Mouse (Mus musculus) heart, embryonic 13.5 days (tissue): ENCODE measurements around the gene Cbln4. TPM values are rescaled to one million over a fixed set of nuclear protein-coding genes. Genes with fewer than 3 reads are reported as not detected.

Source experiments
- ATAC-seq: fragments of 200-750 bp; cut with Nextera tagmentation; 2 replicates; pipeline ENCODE4 v1.8.0; 2017; ENCODE audit warnings: moderate TSS enrichment; ENCODE audit not compliant: insufficient number of reproducible peaks, low FRiP score, low TSS enrichment; ENCODE audit errors: extremely low read depth
- H3K27ac ChIP-seq: fragments of 300-500 bp; sonication (generic); replicated peaks from 2 replicates; pipeline ENCODE4 v1.5.1; 2015; ENCODE audit warnings: moderate library complexity, mild to moderate bottlenecking, inconsistent platforms
- H3K27me3 ChIP-seq: fragments of 300-500 bp; sonication (generic); replicated peaks from 2 replicates; pipeline ENCODE4 v1.6.1; 2015; ENCODE audit warnings: mild to moderate bottlenecking, inconsistent platforms
- H3K36me3 ChIP-seq: fragments of 300-500 bp; sonication (generic); 2 replicates; pipeline ENCODE4 v1.6.1; 2015; ENCODE audit warnings: mild to moderate bottlenecking, inconsistent platforms
- H3K4me1 ChIP-seq: fragments of 300-500 bp; sonication (generic); 2 replicates; pipeline ENCODE4 v1.6.1; 2015; ENCODE audit warnings: inconsistent platforms
- H3K4me2 ChIP-seq: fragments of 300-500 bp; sonication (generic); 2 replicates; pipeline ENCODE4 v1.6.1; 2015; ENCODE audit warnings: inconsistent platforms, mild to moderate bottlenecking, moderate library complexity
- H3K4me3 ChIP-seq: fragments of 300-500 bp; sonication (generic); 2 replicates; pipeline ENCODE4 v1.5.1; 2015; ENCODE audit warnings: moderate library complexity, mild to moderate bottlenecking, inconsistent platforms
- H3K9ac ChIP-seq: fragments of 300-500 bp; sonication (generic); 2 replicates; pipeline ENCODE4 v1.6.1; 2015; ENCODE audit warnings: inconsistent platforms, mild to moderate bottlenecking, moderate library complexity
- H3K9me3 ChIP-seq: fragments of 300-500 bp; sonication (generic); 2 replicates; pipeline ENCODE4 v1.6.1; 2016; ENCODE audit warnings: inconsistent platforms
- WGBS: fragments of 180-500 bp; shearing (Covaris S2); methylation state at CpG from one replicate; pipeline ENCODE4 v1.1.7; 2015; ENCODE audit warnings: mixed read lengths; 5-methylcytosine and 5-hydroxymethylcytosine counted together
- polyA plus RNA-seq: library from polyadenylated mRNA; unstranded; fragments of >200 nt; fragmentation: Nextera tagmentation; extraction: Ambion mirVana; gene quantifications from 2 replicates; pipeline ENCODE4 v1.2.1, GENCODE M21; 2015

Cbln4 gene
- polyA plus RNA-seq, 1 experiment from 2014 or later, result 0.07 TPM

GRCm38 (mm10) chr2:172025459-172026130 lies 17.7 kb downstream of the Cbln4 start:
- Histone ChIP-seq H3K27ac (no peak overlapping the region), H3K36me3 (no peaks in the 10 kb centered on the region), H3K4me2 (no peak overlapping the region), H3K27me3 (0 out of 2 replicates have a peak, but pooled peaks cover 5% of the 10 kb centered on the region), H3K4me1 (no peaks in the 10 kb centered on the region), H3K4me3 (no peak overlapping the region), H3K9ac (no peak overlapping the region), H3K9me3 (0 out of 2 replicates have a peak, but pooled peaks cover 5% of the 10 kb centered on the region)
- ATAC-seq, result no peak
- WGBS, result 66% methylated on average over 12 of the region's 12 CpGs

- Histone ChIP-seq H3K27ac (no peak overlapping the region), H3K4me2 (no peak overlapping the region), H3K36me3 (no peaks in the 10 kb centered on the region), H3K9me3 (no peaks in the 10 kb centered on the region; the same call in 1 of the 2 replicates), H3K4me1 (no peaks in the 10 kb centered on the region), H3K9ac (no peak overlapping the region), H3K27me3 (no peaks in the 10 kb centered on the region), H3K4me3 (no peak overlapping the region)
- 93% methylated on average over 9 of the region's 10 CpGs for WGBS
- ATAC-seq, result no peak
Measured at GRCm38 (mm10) chr2:172006726-172007125, 36.5 kb downstream of the Cbln4 start.

- no peaks in the 10 kb centered on the region; the same call in 1 of the 2 replicates for H3K9me3 ChIP-seq
- no peaks in the 10 kb centered on the region for H3K4me1 ChIP-seq
- H3K36me3 ChIP-seq, result no peaks in the 10 kb centered on the region
- WGBS, result 26% methylated on average over 7 of the region's 7 CpGs
- H3K27ac ChIP-seq, result no peak overlapping the region
- no peak overlapping the region for H3K4me3 ChIP-seq
- H3K4me2 ChIP-seq, result no peak overlapping the region
- no peak overlapping the region for H3K9ac ChIP-seq
- ATAC-seq, result no peak
- H3K27me3 ChIP-seq, result no peaks in the 10 kb centered on the region
Measured at GRCm38 (mm10) chr2:172005970-172006369, 37.3 kb downstream of the Cbln4 start.

GRCm38 (mm10) chr2:172004029-172004984 lies 39.0 kb downstream of the Cbln4 start:
- H3K4me3 ChIP-seq, result no peak overlapping the region
- H3K4me2 ChIP-seq, result no peak overlapping the region
- no peak overlapping the region for H3K9ac ChIP-seq
- no peaks in the 10 kb centered on the region; the same call in 1 of the 2 replicates for H3K9me3 ChIP-seq
- no peak for ATAC-seq
- no peaks in the 10 kb centered on the region for H3K36me3 ChIP-seq
- H3K27me3 ChIP-seq, result no peaks in the 10 kb centered on the region
- 68% methylated on average over 21 of the region's 21 CpGs for WGBS
- H3K4me1 ChIP-seq, result 0 out of 2 replicates have a peak, but pooled peaks cover 4% of the 10 kb centered on the region
- H3K27ac ChIP-seq, result no peak overlapping the region

- H3K9me3 ChIP-seq, result no peaks in the 10 kb centered on the region; the same call in 1 of the 2 replicates
- no peak overlapping the region for H3K9ac ChIP-seq
- H3K4me1 ChIP-seq, result 0 out of 2 replicates have a peak, but pooled peaks cover 4% of the 10 kb centered on the region
- no peak overlapping the region for H3K4me3 ChIP-seq
- ATAC-seq, result no peak
- 63% methylated on average over 6 of the region's 6 CpGs for WGBS
- no peaks in the 10 kb centered on the region for H3K27me3 ChIP-seq
- no peak overlapping the region for H3K4me2 ChIP-seq
- H3K36me3 ChIP-seq, result no peaks in the 10 kb centered on the region
- no peak overlapping the region for H3K27ac ChIP-seq
Measured at GRCm38 (mm10) chr2:171996979-171997686, 46.1 kb downstream of the Cbln4 start.

- no peaks in the 10 kb centered on the region for H3K36me3 ChIP-seq
Measured at GRCm38 (mm10) chr2:171994861-171995260, 48.4 kb downstream of the Cbln4 start.

GRCm38 (mm10) chr2:171994240-171994639 lies 49.0 kb downstream of the Cbln4 start:
- Histone ChIP-seq H3K4me2 (no peak overlapping the region), H3K4me1 (no peaks in the 10 kb centered on the region), H3K27ac (no peak overlapping the region), H3K4me3 (no peak overlapping the region), H3K9ac (no peak overlapping the region), H3K36me3 (no peaks in the 10 kb centered on the region), H3K9me3 (no peaks in the 10 kb centered on the region), H3K27me3 (no peaks in the 10 kb centered on the region)
- no peak for ATAC-seq
- WGBS, result 87% methylated on average over 5 of the region's 5 CpGs

More at GRCm38 (mm10) chr2:171994861-171995260, 48.4 kb downstream of the Cbln4 start:
- no peak overlapping the region for H3K4me2 ChIP-seq
- 0 out of 2 replicates have a peak, but pooled peaks cover 4% of the 10 kb centered on the region for H3K4me1 ChIP-seq
- no peak overlapping the region for H3K4me3 ChIP-seq
- 55% methylated on average over 6 of the region's 6 CpGs for WGBS
- no peak for ATAC-seq
- H3K9me3 ChIP-seq, result no peaks in the 10 kb centered on the region
- no peaks in the 10 kb centered on the region for H3K27me3 ChIP-seq
- H3K9ac ChIP-seq, result no peak overlapping the region
- no peak overlapping the region for H3K27ac ChIP-seq

- no peak for ATAC-seq
- Histone ChIP-seq H3K27me3 (peaks cover 20% of the 10 kb centered on the region; the same call in 1 of the 2 replicates), H3K9ac (no peak overlapping the region), H3K27ac (no peak overlapping the region), H3K4me1 (no peaks in the 10 kb centered on the region), H3K4me2 (no peak overlapping the region), H3K4me3 (no peak overlapping the region), H3K36me3 (no peaks in the 10 kb centered on the region), H3K9me3 (no peaks in the 10 kb centered on the region)
- 39% methylated on average over 6 of the region's 6 CpGs for WGBS
Measured at GRCm38 (mm10) chr2:171986686-171987085, 56.6 kb downstream of the Cbln4 start.

Other genes with a start within 250 kb of the Cbln4 start
- not detected in 2 replicates for gene Mc3r, start 205.0 kb upstream of the Cbln4 start, polyA plus RNA-seq